Mouse (Mus musculus) midbrain, postnatal 0 days (tissue): ENCODE measurements at regions not wholly inside any gene's neighbourhood (a gene's known extent, or its start where the extent isn't known, plus 50 kb on each side); places are given as distances from the start of the nearest gene placed in this dataset.
A peak's percentile ranks its signal among the peaks of the same experiment; 100 is the strongest.

Experiments
- ATAC-seq: fragments of 200-750 bp; cut with Nextera tagmentation; 2 replicates; pipeline ENCODE4 v1.8.0; 2017; ENCODE audit warnings: moderate number of reproducible peaks, mild to moderate bottlenecking, moderate TSS enrichment, moderate library complexity; ENCODE audit not compliant: low FRiP score
- DNase-seq: peaks from one replicate; pipeline ENCODE4 v3.0.0-alpha.2; 2015; ENCODE audit warnings: low spot score
- H3K27ac ChIP-seq: fragments of 300-500 bp; sonication (generic); 2 replicates; pipeline ENCODE4 v1.5.1; 2014; ENCODE audit warnings: low read depth, mild to moderate bottlenecking, low read length, mixed read lengths
- H3K27me3 ChIP-seq: fragments of 300-500 bp; sonication (generic); 2 replicates; pipeline ENCODE4 v1.6.1; 2014; ENCODE audit warnings: low read length, control low read depth, mixed read lengths; ENCODE audit not compliant: insufficient read depth
- H3K36me3 ChIP-seq: fragments of 300-500 bp; sonication (generic); 2 replicates; pipeline ENCODE4 v1.6.1; 2014; ENCODE audit warnings: low read length, control low read depth, mixed read lengths; ENCODE audit not compliant: insufficient read depth
- H3K4me1 ChIP-seq: fragments of 300-500 bp; sonication (generic); 2 replicates; pipeline ENCODE4 v1.6.1; 2014; ENCODE audit warnings: mild to moderate bottlenecking, control low read depth, antibody characterized with exemption, low read length, mixed read lengths; ENCODE audit not compliant: insufficient read depth
- H3K4me2 ChIP-seq: fragments of 300-500 bp; sonication (generic); 2 replicates; pipeline ENCODE4 v1.6.1; 2014; ENCODE audit warnings: low read depth, mild to moderate bottlenecking, low read length, mixed read lengths; ENCODE audit not compliant: poor library complexity, severe bottlenecking
- H3K4me3 ChIP-seq: fragments of 300-500 bp; sonication (generic); 2 replicates; pipeline ENCODE4 v1.5.1; 2014; ENCODE audit warnings: low read depth, mild to moderate bottlenecking, low read length, moderate library complexity
- H3K9ac ChIP-seq: fragments of 300-500 bp; sonication (generic); replicated peaks from 2 replicates; pipeline ENCODE4 v1.6.1; 2014; ENCODE audit warnings: mild to moderate bottlenecking, low read length, moderate library complexity, mixed read lengths; ENCODE audit not compliant: poor library complexity, severe bottlenecking
- H3K9me3 ChIP-seq: fragments of 300-500 bp; sonication (generic); 2 replicates; pipeline ENCODE4 v1.6.1; 2016; ENCODE audit warnings: low read length, control low read depth
- CTCF ChIP-seq: IDR thresholded peaks from 2 replicates; pipeline ENCODE4 v1.5.1; 2016; ENCODE audit warnings: antibody characterized with exemption, mild to moderate bottlenecking
- WGBS: fragments of 180-500 bp; shearing (Covaris S2); extraction: QIAGEN DNeasy Blood & Tissue Kit; methylation state at CpG from one replicate; pipeline ENCODE4 v1.1.7; 2014; 5-methylcytosine and 5-hydroxymethylcytosine counted together

GRCm38 (mm10) chr5:106003321-106004291 is 127.2 kb downstream of the Zfp326 start:
- no peak for TF ChIP-seq CTCF
- ATAC-seq = peak; percentile 60
- Histone ChIP-seq H3K4me1 (no peaks in the 10 kb centered on the region), H3K4me3 (peak overlapping the region; percentile 6; the same call in 1 of the 2 replicates), H3K9ac (0 out of 2 replicates have a peak overlapping the region, but pooled peaks have one; percentile 36), H3K36me3 (no peaks in the 10 kb centered on the region), H3K27ac (no peak overlapping the region), H3K4me2 (peak overlapping the region; percentile 40), H3K27me3 (no peaks in the 10 kb centered on the region), H3K9me3 (no peaks in the 10 kb centered on the region)
- DNase-seq = no peak
- WGBS = 24% methylated on average over 28 of the region's 28 CpGs

GRCm38 (mm10) chr5:106002330-106002729 is 126.0 kb downstream of the Zfp326 start:
- Histone ChIP-seq H3K9ac (no peak overlapping the region), H3K27ac (no peak overlapping the region), H3K9me3 (no peaks in the 10 kb centered on the region), H3K4me2 (no peak overlapping the region), H3K27me3 (no peaks in the 10 kb centered on the region), H3K4me1 (no peaks in the 10 kb centered on the region), H3K4me3 (no peak overlapping the region), H3K36me3 (no peaks in the 10 kb centered on the region)
- DNase-seq = peak; percentile 78
- 27% methylated on average over 7 of the region's 7 CpGs for WGBS
- ATAC-seq = no peak
- TF ChIP-seq CTCF = peak; percentile 77

GRCm38 (mm10) chr5:105994218-105994617 is 117.9 kb downstream of the Zfp326 start:
- 89% methylated on average over 1 of the region's 1 CpGs for WGBS
- no peaks in the 10 kb centered on the region for H3K27me3 ChIP-seq
- no peak overlapping the region for H3K9ac ChIP-seq
- H3K4me1 ChIP-seq = no peaks in the 10 kb centered on the region
- H3K27ac ChIP-seq = no peak overlapping the region
- H3K9me3 ChIP-seq = no peaks in the 10 kb centered on the region
- no peak for DNase-seq
- H3K4me3 ChIP-seq = no peak overlapping the region
- no peaks in the 10 kb centered on the region for H3K36me3 ChIP-seq
- TF ChIP-seq CTCF = no peak
- ATAC-seq = no peak
- H3K4me2 ChIP-seq = no peak overlapping the region

GRCm38 (mm10) chr5:105993066-105993760 is 116.8 kb downstream of the Zfp326 start:
- ATAC-seq = no peak; the same call in 1 of the 2 replicates
- Histone ChIP-seq H3K36me3 (no peaks in the 10 kb centered on the region), H3K27me3 (no peaks in the 10 kb centered on the region), H3K9me3 (no peaks in the 10 kb centered on the region), H3K4me1 (no peaks in the 10 kb centered on the region), H3K4me3 (no peak overlapping the region), H3K27ac (no peak overlapping the region), H3K9ac (no peak overlapping the region), H3K4me2 (no peak overlapping the region)
- WGBS = 67% methylated on average over 15 of the region's 15 CpGs
- no peak for TF ChIP-seq CTCF
- peak; percentile 58 for DNase-seq

- Histone ChIP-seq H3K4me1 (no peaks in the 10 kb centered on the region), H3K9ac (no peak overlapping the region), H3K4me2 (no peak overlapping the region), H3K9me3 (no peaks in the 10 kb centered on the region), H3K4me3 (no peak overlapping the region), H3K27ac (no peak overlapping the region), H3K27me3 (no peaks in the 10 kb centered on the region), H3K36me3 (no peaks in the 10 kb centered on the region)
- DNase-seq = no peak
- 85% methylated on average over 12 of the region's 12 CpGs for WGBS
- no peak for ATAC-seq
- TF ChIP-seq CTCF = no peak
Observed at GRCm38 (mm10) chr5:105990777-105991176, 114.4 kb downstream of the Zfp326 start.

- 29% methylated on average over 7 of the region's 7 CpGs for WGBS
- Histone ChIP-seq H3K4me3 (no peak overlapping the region), H3K36me3 (no peaks in the 10 kb centered on the region), H3K27me3 (peaks cover 3% of the 10 kb centered on the region; the same call in 1 of the 2 replicates), H3K4me2 (no peak overlapping the region), H3K9ac (no peak overlapping the region), H3K4me1 (no peaks in the 10 kb centered on the region), H3K27ac (no peak overlapping the region), H3K9me3 (no peaks in the 10 kb centered on the region)
- no peak for ATAC-seq
- DNase-seq = peak; percentile 92
- TF ChIP-seq CTCF = peak; percentile 82
Observed at GRCm38 (mm10) chr5:105986401-105986800, 110.0 kb downstream of the Zfp326 start.
